Comparison of ENCODE assay signal across 8 mouse cellular contexts in the genomic region with DNA sequence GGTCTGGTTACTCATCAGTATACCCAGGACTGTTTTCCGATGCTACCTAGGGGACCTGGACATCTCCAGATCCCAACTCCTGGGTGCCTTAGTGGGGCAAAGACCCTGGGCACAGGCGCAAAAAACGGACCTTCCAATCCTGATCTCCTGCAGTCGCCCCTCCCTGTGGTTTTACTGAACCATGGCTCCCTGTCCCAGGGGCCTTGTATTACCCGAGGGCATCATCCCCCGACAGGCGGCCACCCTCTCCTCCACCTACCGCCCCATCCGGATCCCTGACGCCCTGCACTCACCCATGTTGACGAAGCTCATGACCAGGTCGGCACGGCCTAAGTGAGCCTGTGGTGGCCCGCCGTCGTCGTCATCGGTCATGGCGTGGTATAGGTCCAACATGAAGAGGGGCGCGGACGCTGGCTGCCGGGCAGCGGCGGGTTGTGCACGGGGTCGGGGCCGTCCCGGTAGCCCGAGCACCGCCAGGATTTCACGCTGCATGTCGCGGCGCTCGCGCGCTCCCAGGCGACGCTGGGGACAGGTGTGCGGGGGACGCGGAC. TPM values are rescaled to one million over a fixed set of nuclear protein-coding genes. Genes with fewer than 3 reads are reported as not detected.
A peak's percentile ranks its signal among the peaks of the same experiment; 100 is the strongest.
DNase-seq lines count a peak whose midpoint lies in the region; ATAC-seq and TF ChIP-seq lines count a peak whose summit lies in the region.

No protein-coding gene starts in this region.

- peak overlapping the region; percentile 57 for H3K4me3 ChIP-seq in kidney, embryonic 16.5 days (ENCODE audit: low read length)
- H3K4me3 ChIP-seq in cortical plate, adult 2 months (ENCODE audit: insufficient read depth, low read length), result peak overlapping the region; percentile 9; the same call in 1 of the 2 replicates
- peak overlapping the region; percentile 37 for H3K4me3 ChIP-seq in midbrain, postnatal 0 days (ENCODE audit: low read depth, low read length)

- peak overlapping the region; percentile 92 for H3K4me2 ChIP-seq in kidney, embryonic 16.5 days (replicated peaks; ENCODE audit: low read depth, low read length)
- peak overlapping the region; percentile 62 for H3K4me2 ChIP-seq in midbrain, postnatal 0 days (ENCODE audit: low read depth, low read length, poor library complexity, severe bottlenecking)

- TF ChIP-seq CTCF in cortical plate, adult 2 months (IDR thresholded peaks at IDR 0.05; ENCODE audit: extremely low read depth, insufficient read depth, low read length), result no peak
- no peak for TF ChIP-seq CTCF in midbrain, postnatal 0 days (IDR thresholded peaks at IDR 0.05)

- no peak for TF ChIP-seq POLR2A in cortical plate, adult 2 months (IDR thresholded peaks at IDR 0.05; ENCODE audit: extremely low read depth, insufficient read depth, low read length)

- H3K27ac ChIP-seq in kidney, embryonic 16.5 days (ENCODE audit: low read length), result no peak overlapping the region
- H3K27ac ChIP-seq in cortical plate, adult 2 months (ENCODE audit: insufficient read depth, low read length), result no peak overlapping the region
- H3K27ac ChIP-seq in midbrain, postnatal 0 days (ENCODE audit: low read depth, low read length), result no peak overlapping the region

- no peaks in the 10 kb centered on the region for H3K9me3 ChIP-seq in kidney, embryonic 16.5 days (ENCODE audit: low read length)
- no peaks in the 10 kb centered on the region for H3K9me3 ChIP-seq in midbrain, postnatal 0 days (ENCODE audit: low read length)

- DNase-seq in kidney, adult 11 months, result no peak
- DNase-seq in midbrain, postnatal 0 days (ENCODE audit: low spot score), result no peak
- no peak for DNase-seq in yolk sac, embryonic 10.5 days (ENCODE audit: low spot score)
- DNase-seq in adrenal gland, adult 18-20 months (ENCODE audit: low spot score in 2 of 2), result no peak
- DNase-seq in layer of hippocampus, adult 8-10 months (ENCODE audit: low spot score in 2 of 2), result no peak

- no peaks in the 10 kb centered on the region for H3K36me3 ChIP-seq in kidney, embryonic 16.5 days (ENCODE audit: insufficient read depth, low read length)
- no peaks in the 10 kb centered on the region for H3K36me3 ChIP-seq in midbrain, postnatal 0 days (ENCODE audit: insufficient read depth, low read length)

- H3K27me3 ChIP-seq in kidney, embryonic 16.5 days (ENCODE audit: insufficient read depth, low read length), result peaks cover 37% of the 10 kb centered on the region
- peaks cover 32% of the 10 kb centered on the region; the same call in 1 of the 2 replicates for H3K27me3 ChIP-seq in midbrain, postnatal 0 days (ENCODE audit: insufficient read depth, low read length)

- WGBS in kidney, embryonic 16.5 days, result 3% methylated on average over 42 of the region's 43 CpGs
- 3% methylated on average over 43 of the region's 43 CpGs for WGBS in midbrain, postnatal 0 days

- ATAC-seq in kidney, embryonic 16.5 days (ENCODE audit: low FRiP score, low TSS enrichment), result no peak; the same call in 1 of the 2 replicates
- peak; percentile 24 for ATAC-seq in inflammation-experienced regulatory T-cells, adult 6 months
- peak; percentile 36 for ATAC-seq in midbrain, postnatal 0 days (ENCODE audit: low FRiP score)

- peaks cover 12% of the 10 kb centered on the region for H3K4me1 ChIP-seq in kidney, embryonic 16.5 days (ENCODE audit: insufficient read depth, low read length)
- H3K4me1 ChIP-seq in cortical plate, adult 2 months (ENCODE audit: control insufficient read depth, insufficient read depth, low read length), result no peaks in the 10 kb centered on the region
- H3K4me1 ChIP-seq in midbrain, postnatal 0 days (ENCODE audit: insufficient read depth, low read length), result no peaks in the 10 kb centered on the region

- H3K9ac ChIP-seq in kidney, embryonic 16.5 days (replicated peaks; ENCODE audit: low read length), result peak overlapping the region; percentile 31; the same call in 1 of the 2 replicates
- H3K9ac ChIP-seq in midbrain, postnatal 0 days (replicated peaks; ENCODE audit: low read length, poor library complexity, severe bottlenecking), result no peak overlapping the region

RNA-seq across cellular contexts. Expression of gene Bmp8a, which starts 0.9 kb away (rescaled TPM):
- 0.32 and 0.36 TPM in 2 replicates for polyA plus RNA-seq in kidney, embryonic 16.5 days (2015; fragmentation: Nextera tagmentation; extraction: Ambion mirVana)
- 0.17 and 0.23 TPM in 2 replicates for polyA plus RNA-seq in cortical plate, adult 2 months (2012; rRNA removed)
- not detected for polyA plus RNA-seq in inflammation-experienced regulatory T-cells, adult 6 months (2017; shearing (Covaris generic))
- total RNA-seq in midbrain, postnatal 0 days (2014; rRNA removed), result 0.09 and 0.44 TPM in 2 replicates
- polyA plus RNA-seq in midbrain, postnatal 0 days (2015; fragmentation: Nextera tagmentation; extraction: Ambion mirVana), result 0.23 and 0.58 TPM in 2 replicates
- total RNA-seq in adrenal gland, adult 18-20 months (2021), result not detected
- under 1 TPM in 2 of 4 experiments, not detected in 2; 0.18 to 0.27 TPM for total RNA-seq in layer of hippocampus, adult 8-10 months (2022)

RNA-seq across cellular contexts. Expression of gene Oxct2a, which starts 18.7 kb away (rescaled TPM):
- 0.16 TPM in 1 of 2 replicates, not detected in the other for polyA plus RNA-seq in kidney, embryonic 16.5 days (2015; fragmentation: Nextera tagmentation; extraction: Ambion mirVana)
- polyA plus RNA-seq in cortical plate, adult 2 months (2012; rRNA removed), result 0.10 and 0.13 TPM in 2 replicates
- not detected for polyA plus RNA-seq in inflammation-experienced regulatory T-cells, adult 6 months (2017; shearing (Covaris generic))
- total RNA-seq in midbrain, postnatal 0 days (2014; rRNA removed), result not detected in 2 replicates
- 0.17 and 0.21 TPM in 2 replicates for polyA plus RNA-seq in midbrain, postnatal 0 days (2015; fragmentation: Nextera tagmentation; extraction: Ambion mirVana)
- total RNA-seq in adrenal gland, adult 18-20 months (2021), result not detected
- under 1 TPM in 1 of 4 experiments, not detected in 3; 0.26 TPM for total RNA-seq in layer of hippocampus, adult 8-10 months (2022)
